Mouse (Mus musculus) kidney, postnatal 4 days (tissue): ENCODE results near the gene Plk4.
"Not testable (repeated sequence)": the region's sequence is repeated elsewhere in the genome, so short reads cannot be mapped to it uniquely, and the experiment has no call there.

Source experiments
- DNase-seq, 2 experiments: peaks; one replicate each; pipeline ENCODE4 v3.0.0; 2021; ENCODE audit warnings: mixed read lengths in 2 of 2

The Plk4 gene

GRCm38 (mm10) chr3:40799530-40800372 is at the start of gene Plk4:
Gene Plk4, plus strand, starts transcription at chr3:40800019.
- DNase-seq: peak; percentile 99

DNA sequence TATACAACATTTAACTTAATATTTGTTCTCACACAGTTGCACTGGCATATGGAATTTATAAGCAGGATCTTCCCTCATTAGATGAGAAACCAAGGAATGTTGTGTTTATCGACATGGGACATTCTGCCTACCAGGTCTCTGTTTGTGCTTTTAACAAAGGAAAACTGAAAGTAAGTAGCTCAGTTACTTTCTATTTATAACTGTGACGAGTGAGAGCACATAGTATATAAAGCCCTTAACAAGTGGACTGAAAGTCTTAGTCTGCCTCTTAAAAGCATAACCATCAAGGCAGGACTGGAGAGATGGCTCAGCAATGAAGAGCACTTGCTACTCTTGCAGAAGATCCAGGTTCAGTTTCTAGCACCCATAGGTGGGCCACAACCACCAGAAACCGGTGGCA is 39.1 kb upstream of the Plk4 start:
- no peak for DNase-seq

DNA sequence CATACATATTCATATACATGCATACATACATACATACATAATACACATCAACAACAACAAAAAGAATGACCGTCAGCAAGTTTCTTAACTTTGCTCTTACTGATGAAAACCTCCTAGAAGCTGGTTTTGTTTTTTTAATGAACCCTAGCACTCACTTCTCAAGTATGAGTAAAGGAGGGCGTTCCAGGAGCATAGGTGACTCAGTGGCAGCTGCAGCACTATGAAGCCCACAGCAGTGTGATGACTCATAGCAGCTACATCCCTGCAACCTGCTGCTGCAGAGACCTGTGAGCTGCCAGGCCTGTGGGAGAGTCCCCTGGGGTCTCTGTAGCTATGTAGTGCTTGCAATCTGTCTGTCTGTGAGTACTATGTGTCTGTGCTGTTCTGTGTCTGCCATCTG is 38.5 kb upstream of the Plk4 start:
- DNase-seq: no peak

GRCm38 (mm10) chr3:40793783-40794182 is 6.0 kb upstream of the Plk4 start:
- no peak for DNase-seq

DNA sequence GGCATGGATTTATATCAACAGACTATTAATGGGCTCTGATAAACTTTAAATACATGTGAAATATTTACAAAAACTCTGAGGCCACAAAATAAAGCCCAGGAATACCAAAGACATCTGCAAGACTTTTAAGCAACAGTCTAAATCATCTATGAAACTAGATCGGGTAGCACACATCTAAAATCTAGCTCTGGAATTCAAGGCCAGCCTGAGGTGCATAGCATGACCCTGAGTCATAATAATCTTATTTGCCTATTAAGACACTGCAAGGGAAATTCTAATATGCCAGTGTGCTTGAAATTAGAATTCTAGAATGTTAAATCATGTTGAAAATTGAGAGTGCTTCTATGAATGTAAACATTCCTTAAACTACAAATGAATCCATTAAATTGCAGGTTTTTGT is 1.8 kb upstream of the Plk4 start:
- DNase-seq: no peak

GRCm38 (mm10) chr3:40798500-40798899 is 1.3 kb upstream of the Plk4 start:
- peak; percentile 61 to 75 for DNase-seq

- DNase-seq: peak; percentile 66 to 74
These were observed 579 bp downstream of the Plk4 start for GRCm38 (mm10) chr3:40800373-40800823.

GRCm38 (mm10) chr3:40806871-40807270 is 7.1 kb downstream of the Plk4 start:
- no peak for DNase-seq

DNA sequence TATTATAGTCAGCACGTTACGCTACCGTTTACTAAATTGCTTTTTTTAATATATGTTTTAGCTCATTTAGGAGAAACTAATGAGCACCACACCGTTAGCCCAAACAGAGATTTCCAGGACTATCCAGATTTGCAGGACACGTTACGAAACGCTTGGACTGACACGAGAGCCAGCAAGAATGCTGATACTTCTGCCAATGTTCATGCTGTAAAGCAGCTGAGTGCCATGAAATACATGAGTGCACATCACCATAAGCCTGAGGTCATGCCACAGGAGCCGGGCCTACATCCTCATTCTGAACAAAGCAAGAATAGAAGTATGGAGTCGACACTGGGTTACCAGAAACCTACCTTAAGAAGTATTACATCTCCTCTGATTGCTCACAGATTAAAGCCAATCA is 8.9 kb downstream of the Plk4 start:
- DNase-seq: no peak

DNA sequence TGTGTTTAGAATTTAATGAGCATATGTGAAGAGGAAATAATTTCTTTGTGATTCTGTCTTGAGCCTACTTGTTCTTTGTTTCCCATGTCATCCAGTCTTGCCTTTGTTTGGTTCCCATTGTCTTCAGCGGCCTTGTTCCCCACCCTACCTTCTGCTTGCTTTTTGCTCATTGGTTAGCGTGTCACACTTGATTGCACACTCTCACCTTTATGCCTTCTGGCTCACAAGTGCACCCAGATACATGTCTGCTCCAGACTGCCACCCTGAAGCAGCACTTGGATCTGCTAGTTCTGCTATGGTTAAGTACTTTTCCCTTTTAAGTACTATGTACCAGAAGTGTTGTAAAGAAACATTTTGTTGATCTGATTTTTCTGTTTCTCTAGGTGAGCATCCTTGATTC is 10.1 kb downstream of the Plk4 start:
- DNase-seq: no peak

DNA sequence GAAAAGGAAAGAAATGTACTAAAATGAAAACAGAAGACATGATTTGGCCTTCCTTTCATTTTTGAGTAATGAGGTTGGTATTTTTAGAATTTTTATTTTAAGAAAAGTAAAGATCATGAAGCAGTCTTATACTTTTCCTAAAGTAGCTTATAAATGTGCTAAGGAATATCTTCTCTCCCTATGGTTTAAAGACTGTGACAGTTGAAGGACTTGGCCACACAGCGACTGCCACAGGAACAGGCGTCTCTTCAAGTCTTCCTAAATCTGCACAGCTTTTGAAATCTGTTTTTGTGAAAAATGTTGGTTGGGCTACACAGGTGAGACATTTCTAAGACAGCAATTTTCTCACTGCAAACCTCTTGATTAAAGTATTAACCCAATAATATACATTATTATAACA is 13.5 kb downstream of the Plk4 start:
- no peak for DNase-seq

- peak in 1 of 2 experiments; percentile 2 for DNase-seq
These were observed 45.7 kb downstream of the Plk4 start for GRCm38 (mm10) chr3:40845521-40845920.

DNA sequence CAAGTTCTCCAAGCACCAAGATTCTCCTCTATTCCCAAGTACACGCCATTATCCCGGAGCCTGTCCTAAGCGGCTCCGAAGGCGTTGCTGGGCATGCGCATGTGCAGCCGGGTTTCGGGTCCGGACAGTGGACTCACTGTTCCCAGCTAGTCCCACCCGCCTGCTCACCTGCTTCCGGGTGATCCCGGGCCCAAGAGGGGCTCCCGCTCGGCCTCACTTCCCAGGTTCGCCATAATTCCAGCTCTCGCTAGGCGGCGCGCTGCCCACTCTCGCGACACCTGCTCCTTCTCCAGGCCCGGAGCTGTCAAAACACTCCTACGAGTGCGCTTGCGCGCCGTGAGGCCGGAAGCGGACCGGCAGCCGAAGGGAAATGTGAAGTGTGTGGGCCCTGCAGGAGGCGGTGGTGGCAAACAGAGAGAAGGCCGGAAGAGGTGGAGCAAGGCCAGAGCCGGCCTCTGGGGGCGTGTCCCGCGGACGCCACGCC is 46.7 kb downstream of the Plk4 start, which contains the start of gene Mfsd8:
Mfsd8 (minus strand) TSS at position 414 of the 484 bp plus-strand sequence.
- DNase-seq: peak; percentile 95 to 98

DNA sequence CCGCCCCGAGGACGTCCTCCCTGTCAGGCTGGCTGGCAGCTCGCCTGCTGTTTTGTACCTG is 47.0 kb downstream of the Plk4 start, which contains the start of gene Abhd18:
Abhd18 (plus strand) TSS at position 14 of the 61 bp plus-strand sequence.
- DNase-seq: not testable (repeated sequence)

- DNase-seq: peak; percentile 68 to 78
These were observed 47.2 kb downstream of the Plk4 start for GRCm38 (mm10) chr3:40847018-40847417.

DNA sequence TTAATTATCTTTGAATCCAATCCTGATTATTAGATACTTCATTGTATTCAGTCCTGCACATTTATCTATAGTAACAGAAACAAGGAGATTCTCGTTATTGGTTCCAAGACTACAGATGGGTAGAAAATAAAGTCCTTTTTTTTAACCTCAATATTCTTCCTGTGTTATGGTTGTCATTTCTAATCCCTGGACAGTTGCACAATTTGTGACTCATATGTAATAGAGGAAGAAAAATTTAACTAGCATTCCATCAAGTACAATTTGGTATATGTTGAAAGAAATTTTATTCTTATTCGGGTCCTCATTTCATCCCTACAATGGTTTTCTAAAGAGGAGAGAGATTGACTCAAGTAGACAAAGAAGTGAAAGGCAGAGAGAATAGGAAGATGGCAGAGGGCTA is 48.1 kb downstream of the Plk4 start:
- not testable (repeated sequence) for DNase-seq

GRCm38 (mm10) chr3:40853123-40853738 is 53.4 kb downstream of the Plk4 start:
- not testable (repeated sequence) for DNase-seq
